Mouse (Mus musculus) left cerebral cortex, adult 11 months (tissue): ENCODE measurements around the gene Etfbkmt.
A peak's percentile ranks its signal among the peaks of the same experiment; 100 is the strongest.
"Not testable (repeated sequence)": the region's sequence is repeated elsewhere in the genome, so short reads cannot be mapped to it uniquely, and the experiment has no call there.

Experiments used
- DNase-seq: peaks from one replicate; pipeline ENCODE4 v3.0.0; 2022; ENCODE audit warnings: low spot score

The Etfbkmt gene

DNA sequence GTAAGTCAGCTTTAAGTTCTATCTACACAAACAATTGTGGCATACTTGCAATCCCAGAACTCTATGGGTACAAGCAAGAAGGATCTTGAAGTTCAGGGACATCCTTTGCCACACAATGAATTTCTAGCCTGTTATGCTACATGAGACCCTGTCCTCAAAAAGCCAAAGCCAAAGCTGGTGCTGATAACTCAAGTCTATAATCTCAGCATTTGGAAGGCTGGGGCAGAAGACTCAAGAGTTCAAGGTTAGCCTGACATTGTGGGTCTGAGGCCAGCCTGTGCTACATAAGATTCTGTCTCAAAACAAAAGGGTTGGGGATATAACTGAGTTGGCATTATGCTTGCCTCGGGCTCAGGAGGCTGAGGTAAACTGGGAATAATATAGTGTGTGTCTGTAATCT is 47.7 kb downstream of the Etfbkmt start:
- no peak for DNase-seq

DNA sequence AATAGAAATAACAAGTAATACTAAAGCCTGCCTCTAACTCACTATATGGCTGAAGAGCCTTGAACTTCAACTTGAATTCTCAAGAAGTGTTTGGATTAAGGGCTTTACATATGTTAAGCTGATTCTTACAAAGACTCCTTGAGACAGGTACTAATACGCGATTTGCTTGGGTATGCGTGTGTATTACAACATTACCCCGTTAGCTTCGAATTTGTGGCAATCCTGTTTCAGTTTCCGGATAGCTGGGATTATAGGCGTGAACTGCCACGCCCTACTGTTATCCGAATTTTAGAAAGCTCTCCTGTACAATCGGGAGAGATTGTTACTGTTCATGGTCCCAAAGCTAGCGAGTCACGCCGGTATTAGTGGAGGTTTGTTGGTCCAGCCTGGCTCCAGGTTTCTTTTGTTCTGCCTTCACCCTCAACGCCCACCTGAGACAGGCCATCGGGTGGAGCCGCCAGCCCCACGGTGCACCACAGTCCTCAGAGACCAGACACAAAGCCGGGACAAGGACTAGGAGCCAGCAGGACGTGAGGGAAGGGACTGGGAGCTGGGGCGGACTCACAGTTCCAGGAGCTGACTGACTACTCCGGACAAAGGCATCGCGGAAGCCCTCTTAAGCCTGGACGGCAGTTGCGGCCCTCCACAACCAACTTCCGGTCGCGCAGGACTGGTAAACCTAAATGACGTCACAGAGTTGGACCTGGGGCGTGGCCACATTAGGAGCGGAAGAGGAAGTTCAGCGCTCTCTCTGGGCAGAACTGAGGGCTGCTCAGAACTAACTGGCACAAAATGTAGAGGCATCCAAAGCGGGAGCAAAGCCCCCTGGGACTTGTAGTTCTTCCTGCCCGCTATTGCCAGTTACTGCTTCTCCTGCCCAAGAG is 48.6 kb downstream of the Etfbkmt start, which contains the start of gene Amn1:
Gene Amn1, minus strand, starts transcription at position 672 of the 884 bp plus-strand sequence.
- DNase-seq = peak; percentile 94

- DNase-seq = no peak
Measured at GRCm38 (mm10) chr6:149188925-149189257, 49.2 kb downstream of the Etfbkmt start.

DNA sequence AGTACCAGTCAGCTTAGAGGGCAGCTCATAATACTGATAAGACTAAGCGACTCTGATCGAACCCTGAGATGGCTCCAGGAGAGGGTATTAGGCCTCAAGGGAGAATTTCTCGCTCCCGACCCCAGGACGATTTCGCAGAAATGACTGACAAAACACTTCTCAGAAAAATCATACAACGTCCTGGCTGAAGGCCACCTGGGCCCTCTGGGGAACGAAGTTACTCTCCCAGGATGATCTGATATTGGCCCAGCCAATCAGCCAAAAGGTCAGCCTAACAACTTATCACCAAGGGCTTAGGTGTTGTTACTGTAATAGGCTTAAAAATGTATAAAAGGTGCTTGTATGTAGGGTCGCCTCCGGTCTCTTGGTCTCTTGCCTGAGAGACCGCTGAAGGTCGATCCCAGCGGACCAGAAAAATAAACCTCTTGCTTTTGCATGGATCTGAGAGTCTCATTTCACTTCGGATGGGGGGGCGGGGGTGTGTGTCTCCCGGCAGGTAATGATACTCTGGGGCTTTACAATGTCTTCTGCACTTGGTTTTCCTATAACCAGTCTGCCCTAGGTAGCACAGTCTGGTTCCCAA is 49.8 kb downstream of the Etfbkmt start:
- DNase-seq = no peak

GRCm38 (mm10) chr6:149191951-149192350 is 52.3 kb downstream of the Etfbkmt start:
- DNase-seq = not testable (repeated sequence)

GRCm38 (mm10) chr6:149193276-149193905 is 53.7 kb downstream of the Etfbkmt start:
- DNase-seq = no peak

DNA sequence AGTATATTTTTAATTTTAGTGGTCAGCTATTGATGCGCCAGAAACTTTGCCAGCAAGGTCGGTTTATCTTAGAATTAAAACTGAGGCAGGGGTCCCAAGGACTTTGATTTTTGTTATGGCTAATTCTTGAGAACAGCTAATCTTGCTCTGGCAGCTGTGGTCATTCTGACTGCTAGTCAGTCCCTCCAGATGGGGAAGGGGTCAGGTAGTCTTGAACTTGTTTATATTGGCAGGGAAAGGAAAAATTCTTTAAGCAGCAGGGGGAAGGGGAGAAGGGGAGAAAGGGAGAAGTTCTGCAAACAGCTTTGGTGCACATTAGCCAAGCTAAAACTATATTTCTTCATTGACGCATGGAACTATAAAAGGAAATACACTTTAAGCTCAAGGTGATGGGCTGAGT is 57.5 kb downstream of the Etfbkmt start:
- DNase-seq = no peak

DNA sequence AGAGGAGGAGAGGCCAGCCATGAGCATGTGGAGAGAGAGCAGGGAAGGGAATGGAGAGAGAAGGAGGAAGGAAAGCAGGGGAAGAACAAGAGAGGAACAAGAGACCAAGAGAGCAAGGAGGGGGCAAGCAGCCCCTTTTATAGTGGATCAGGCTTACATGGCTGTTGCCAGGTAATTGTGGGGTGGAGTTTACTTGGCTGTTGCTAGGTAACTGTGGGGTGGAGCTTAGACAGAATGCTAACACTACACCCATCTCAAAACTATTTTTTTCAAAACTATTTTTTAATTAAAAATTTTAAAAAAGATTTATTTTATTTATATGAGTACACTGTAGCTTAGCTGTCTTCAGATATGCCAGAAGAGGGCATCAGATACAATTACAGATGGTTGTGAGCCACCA is 58.9 kb downstream of the Etfbkmt start:
- no peak for DNase-seq
